Mouse (Mus musculus): ENCODE measurements around the gene Prkci.

DNA sequence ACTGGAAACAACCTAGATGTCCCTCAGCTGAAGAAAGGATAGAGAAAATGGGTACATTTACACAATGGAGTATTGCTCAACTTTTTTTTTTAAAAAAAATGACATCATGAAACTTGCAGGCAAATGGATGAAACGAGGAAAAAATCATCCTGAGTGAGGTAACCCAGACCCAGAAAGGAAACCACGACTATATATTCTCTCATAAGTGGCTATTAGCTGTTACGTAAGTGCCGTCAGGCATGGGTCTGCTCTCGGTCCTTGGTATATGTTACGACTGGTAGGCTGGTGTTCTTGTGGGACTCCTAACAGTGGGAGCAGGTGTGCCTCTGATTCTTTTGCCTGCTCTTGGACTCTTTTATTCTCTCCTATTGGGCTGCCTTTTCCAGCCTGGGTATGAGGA lies 39.2 kb upstream of the Prkci start:
- no peak for TF ChIP-seq MYOG (IDR thresholded peaks at IDR 0.05; ENCODE audit: control insufficient read depth in 1 of 3, insufficient read depth in 1 of 3, insufficient read length in 2 of 3, low read depth in 2 of 3)
- no peak for TF ChIP-seq POLR2A (IDR thresholded peaks at IDR 0.05; ENCODE audit: insufficient read length, low read depth)
- no peak for TF ChIP-seq MAX (IDR thresholded peaks at IDR 0.05; ENCODE audit: low read depth)
- TF ChIP-seq MYOD1 (IDR thresholded peaks at IDR 0.05; ENCODE audit: control insufficient read depth in 1 of 3, insufficient read length in 2 of 3, low read depth in 2 of 3): no peak
- TF ChIP-seq CEBPB (IDR thresholded peaks at IDR 0.05; ENCODE audit: insufficient read depth, poor library complexity, severe bottlenecking): no peak
